Mouse (Mus musculus): Measurements from ENCODE around the gene Uaca.

The Uaca gene

GRCm38 (mm10) chr9:60794210-60794840 lies at the start of gene Uaca:
Gene Uaca (plus strand): TSS chr9:60794542.
- DNase-seq (ENCODE audit: low spot score in 2 of 2) = peak; percentile 55 to 71

- no peak for DNase-seq (ENCODE audit: low spot score in 2 of 2)
Measured at GRCm38 (mm10) chr9:60744971-60745370, 49.4 kb upstream of the Uaca start.

GRCm38 (mm10) chr9:60746561-60746960 lies 47.8 kb upstream of the Uaca start:
- DNase-seq (ENCODE audit: low spot score in 2 of 2) = no peak

- no peak for DNase-seq (ENCODE audit: low spot score in 2 of 2)
Measured at GRCm38 (mm10) chr9:60747672-60748071, 46.7 kb upstream of the Uaca start.

GRCm38 (mm10) chr9:60748191-60748590 lies 46.2 kb upstream of the Uaca start:
- no peak for DNase-seq (ENCODE audit: low spot score in 2 of 2)

- DNase-seq (ENCODE audit: low spot score in 2 of 2) = no peak
Measured at GRCm38 (mm10) chr9:60749105-60749504, 45.2 kb upstream of the Uaca start.

GRCm38 (mm10) chr9:60751098-60751497 lies 43.2 kb upstream of the Uaca start:
- DNase-seq (ENCODE audit: low spot score in 2 of 2) = no peak

GRCm38 (mm10) chr9:60751971-60752370 lies 42.4 kb upstream of the Uaca start:
- no peak for DNase-seq (ENCODE audit: low spot score in 2 of 2)

- no peak for DNase-seq (ENCODE audit: low spot score in 2 of 2)
Measured at GRCm38 (mm10) chr9:60752636-60753035, 41.7 kb upstream of the Uaca start.

GRCm38 (mm10) chr9:60756258-60756657 lies 38.1 kb upstream of the Uaca start:
- peak in 1 of 2 experiments; percentile 38 for DNase-seq (ENCODE audit: low spot score in 2 of 2)

GRCm38 (mm10) chr9:60756866-60757740 lies 37.2 kb upstream of the Uaca start:
- no peak for DNase-seq (ENCODE audit: low spot score in 2 of 2)

GRCm38 (mm10) chr9:60757817-60758216 lies 36.5 kb upstream of the Uaca start:
- DNase-seq (ENCODE audit: low spot score in 2 of 2) = no peak

GRCm38 (mm10) chr9:60759436-60760007 lies 34.8 kb upstream of the Uaca start:
- no peak for DNase-seq (ENCODE audit: low spot score in 2 of 2)

GRCm38 (mm10) chr9:60765181-60765580 lies 29.2 kb upstream of the Uaca start:
- DNase-seq (ENCODE audit: low spot score in 2 of 2) = no peak

- DNase-seq (ENCODE audit: low spot score in 2 of 2) = no peak
Measured at GRCm38 (mm10) chr9:60768393-60768792, 25.9 kb upstream of the Uaca start.

GRCm38 (mm10) chr9:60769711-60770111 lies 24.6 kb upstream of the Uaca start:
- no peak for DNase-seq (ENCODE audit: low spot score in 2 of 2)

GRCm38 (mm10) chr9:60773713-60774112 lies 20.6 kb upstream of the Uaca start:
- DNase-seq (ENCODE audit: low spot score in 2 of 2) = no peak

- DNase-seq (ENCODE audit: low spot score in 2 of 2) = no peak
Measured at GRCm38 (mm10) chr9:60776899-60777298, 17.4 kb upstream of the Uaca start.

- DNase-seq (ENCODE audit: low spot score in 2 of 2) = no peak
Measured at GRCm38 (mm10) chr9:60782057-60782789, 12.1 kb upstream of the Uaca start.

- DNase-seq (ENCODE audit: low spot score in 2 of 2) = no peak
Measured at GRCm38 (mm10) chr9:60785069-60785468, 9.3 kb upstream of the Uaca start.

GRCm38 (mm10) chr9:60787517-60788110 lies 6.7 kb upstream of the Uaca start:
- no peak for DNase-seq (ENCODE audit: low spot score in 2 of 2)

- DNase-seq (ENCODE audit: low spot score in 2 of 2) = no peak
Measured at GRCm38 (mm10) chr9:60790282-60790681, 4.1 kb upstream of the Uaca start.

Measured in right cerebral cortex, postnatal 36 days (tissue).